Mouse (Mus musculus) embryonic fibroblast, embryonic 13.5 days (primary cell): ENCODE results near the gene Mtch1.

ENCODE experiments used
- CTCF ChIP-seq: IDR thresholded peaks from 2 replicates; pipeline ENCODE4 v1.5.1; 2011; ENCODE audit warnings: mild to moderate bottlenecking, control low read depth, low read length, moderate library complexity, borderline replicate concordance; ENCODE audit not compliant: insufficient read depth
- POLR2A ChIP-seq: IDR thresholded peaks from 2 replicates; pipeline ENCODE4 v1.6.1; 2011; ENCODE audit warnings: low read depth, mild to moderate bottlenecking, control low read depth, low read length, moderate library complexity

- TF ChIP-seq POLR2A (no peak), CTCF (no peak)
Measured at GRCm38 (mm10) chr17:29356479-29356856, 8.7 kb upstream of the Mtch1 start.
